Comparison of ENCODE assay signal across 12 mouse cellular contexts in the genomic region with DNA sequence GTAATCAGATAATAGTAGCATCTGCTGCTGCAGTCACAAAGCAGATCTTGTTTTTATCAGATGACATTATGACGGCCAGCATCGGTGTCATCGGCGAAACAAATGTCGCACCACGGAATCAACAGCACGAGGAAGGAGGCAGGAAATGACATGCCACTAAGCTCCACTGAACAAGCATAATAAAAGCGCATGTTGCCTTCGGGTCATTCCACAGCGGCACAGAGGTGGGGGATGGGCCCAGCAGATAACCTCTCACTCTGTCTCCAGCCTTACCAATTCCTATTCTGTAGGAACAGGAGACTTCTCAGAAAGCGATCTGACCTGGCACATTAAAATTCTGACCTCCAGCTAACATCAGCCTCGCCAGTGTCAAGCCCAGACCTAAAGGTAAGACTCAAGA.
A peak's percentile ranks its signal among the peaks of the same experiment; 100 is the strongest.
DNase-seq lines count a peak whose midpoint lies in the region; ATAC-seq lines count a peak whose summit lies in the region.
"Had no signal": no experiment of that assay in that cellular context is flagged by ENCODE, and none has a peak within 500 bp of the region (broad histone marks: within the 10 kb centered on the region; RNA-seq: fewer than 3 reads in every experiment).

No protein-coding gene starts in this region.

- H3K9me3 ChIP-seq in neural tube, embryonic 11.5 days (ENCODE audit: control insufficient read depth, low read length), result no peaks in the 10 kb centered on the region
- H3K9me3 ChIP-seq: limb, embryonic 12.5 days had no signal

- 0 out of 2 replicates have a peak, but pooled peaks have one; percentile 35 for ATAC-seq in neural tube, embryonic 11.5 days (ENCODE audit: insufficient read depth, low FRiP score, low TSS enrichment)

- no peak overlapping the region for H3K4me3 ChIP-seq in neural tube, embryonic 11.5 days (ENCODE audit: low read depth, low read length)
- H3K4me3 ChIP-seq: limb, embryonic 12.5 days had no signal

- H3K27me3 ChIP-seq in neural tube, embryonic 11.5 days (ENCODE audit: control insufficient read depth, insufficient read depth, low read length), result no peaks in the 10 kb centered on the region
- H3K27me3 ChIP-seq: limb, embryonic 12.5 days had no signal

- 84% methylated on average over 12 of the region's 12 CpGs for whole genome bisulfite sequencing in neural tube, embryonic 11.5 days

- H3K4me2 ChIP-seq in neural tube, embryonic 11.5 days (ENCODE audit: low read depth), result no peak overlapping the region
- H3K4me2 ChIP-seq: limb, embryonic 12.5 days had no signal

- H3K36me3 ChIP-seq in neural tube, embryonic 11.5 days (ENCODE audit: control insufficient read depth, insufficient read depth, low read length), result no peaks in the 10 kb centered on the region
- H3K36me3 ChIP-seq: limb, embryonic 12.5 days had no signal

- no peak overlapping the region for H3K9ac ChIP-seq in neural tube, embryonic 11.5 days (ENCODE audit: low read length)
- H3K9ac ChIP-seq: limb, embryonic 12.5 days had no signal

- no peak overlapping the region for H3K27ac ChIP-seq in neural tube, embryonic 11.5 days (ENCODE audit: low read depth, low read length)
- H3K27ac ChIP-seq: limb, embryonic 12.5 days had no signal

- DNase-seq in embryo, embryonic 10.5 days (ENCODE audit: low spot score), result peak; percentile 1
- DNase-seq in embryo, embryonic 11 days, result no peak
- DNase-seq in neural tube, embryonic 11.5 days (ENCODE audit: low spot score), result no peak
- DNase-seq in neural tube, embryonic 10.5 days (ENCODE audit: extremely low spot score, low spot score), result no peak
- DNase-seq in kidney, postnatal 10 days, result peak; percentile 35
- DNase-seq in spleen, adult 12 weeks (ENCODE audit: low spot score), result no peak
- no peak for DNase-seq in right cerebral cortex, adult 18-20 months
- DNase-seq in lung, postnatal 36 days, result no peak
- DNase-seq: gastrocnemius, postnatal 25 days; lung, postnatal 4 days; thymus, postnatal 36 days had no signal

- H3K4me1 ChIP-seq in neural tube, embryonic 11.5 days (ENCODE audit: control insufficient read depth, insufficient read depth, low read length), result no peaks in the 10 kb centered on the region
- H3K4me1 ChIP-seq: limb, embryonic 12.5 days had no signal

Comparison
In these comparisons a context has a peak if more than half of its experiments do, and no peak if none do; other contexts are left out.
1. DNase-seq: peak in embryo, embryonic 10.5 days (single experiment) and kidney, postnatal 10 days (single experiment); none in embryo, embryonic 11 days (single experiment), neural tube, embryonic 11.5 days (single experiment), neural tube, embryonic 10.5 days (single experiment), spleen, adult 12 weeks (single experiment), right cerebral cortex, adult 18-20 months (single experiment) and lung, postnatal 36 days (single experiment).